Mouse (Mus musculus): ENCODE results near the gene Ccnh. TPM values are rescaled to one million over a fixed set of nuclear protein-coding genes. Genes with fewer than 3 reads are reported as not detected.
"Not testable (repeated sequence)": the region's sequence is repeated elsewhere in the genome, so short reads cannot be mapped to it uniquely, and the experiment has no call there.

The Ccnh gene
- polyA plus RNA-seq (2017; shearing (Covaris generic)), result 100 to 1,000 TPM; 109 to 138 (median 137) TPM

DNA sequence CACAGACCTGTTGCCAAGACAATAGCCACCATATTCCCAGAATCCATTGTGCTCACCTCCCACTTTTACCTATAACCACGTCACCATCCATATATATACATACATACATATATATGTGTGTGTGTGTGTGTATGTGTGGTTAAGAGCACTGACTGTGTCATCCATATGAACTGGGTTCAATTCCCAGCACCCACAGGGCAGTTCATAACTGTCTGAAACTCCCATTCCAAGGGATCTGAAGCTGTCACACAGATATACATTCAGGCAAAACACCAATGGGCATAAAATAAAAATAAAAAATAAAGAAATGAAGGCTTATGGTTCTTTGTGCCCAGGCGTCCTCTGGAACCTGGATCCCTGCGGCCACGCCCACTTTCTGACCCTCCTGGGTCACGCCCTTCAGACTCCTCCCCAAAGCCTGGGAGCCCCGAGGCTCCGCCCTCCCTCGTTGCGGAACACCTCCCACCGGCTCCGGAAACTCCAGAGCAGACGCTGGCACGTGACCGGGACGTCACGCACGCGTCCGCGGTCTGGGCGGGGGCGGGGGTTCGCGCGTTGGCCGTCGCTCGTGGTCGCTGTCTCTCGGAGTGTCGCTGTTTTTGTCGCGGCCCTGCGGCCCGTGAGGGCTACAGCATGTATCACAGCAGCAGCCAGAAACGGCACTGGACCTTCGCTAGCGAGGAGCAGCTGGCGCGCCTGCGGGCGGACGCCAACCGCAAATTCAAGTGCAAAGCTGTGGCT, at the start of gene Ccnh:
Gene Ccnh, plus strand, starts transcription at position 506 of the 741 bp plus-strand sequence.
- ATAC-seq, result peak; percentile 93

DNA sequence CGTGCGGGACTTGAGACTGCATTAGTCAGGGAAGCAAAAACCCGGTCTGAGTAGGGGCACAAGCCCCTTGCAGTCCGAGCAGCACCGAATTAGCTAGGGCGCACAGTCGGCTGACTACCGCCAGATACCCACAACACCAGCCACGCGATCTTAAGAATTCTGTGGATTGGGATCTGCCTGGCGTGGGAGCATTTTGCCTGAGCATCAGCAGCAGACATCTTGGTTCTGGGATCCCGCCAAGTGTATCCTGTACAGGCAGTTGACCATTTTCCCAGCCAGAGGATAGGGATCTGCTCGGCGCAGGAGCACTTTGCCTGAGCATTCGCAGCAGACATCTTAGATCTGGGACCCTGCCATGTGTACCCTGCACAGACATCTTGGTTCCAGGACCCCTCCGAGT, 45.8 kb upstream of the Ccnh start:
- not testable (repeated sequence) for ATAC-seq

DNA sequence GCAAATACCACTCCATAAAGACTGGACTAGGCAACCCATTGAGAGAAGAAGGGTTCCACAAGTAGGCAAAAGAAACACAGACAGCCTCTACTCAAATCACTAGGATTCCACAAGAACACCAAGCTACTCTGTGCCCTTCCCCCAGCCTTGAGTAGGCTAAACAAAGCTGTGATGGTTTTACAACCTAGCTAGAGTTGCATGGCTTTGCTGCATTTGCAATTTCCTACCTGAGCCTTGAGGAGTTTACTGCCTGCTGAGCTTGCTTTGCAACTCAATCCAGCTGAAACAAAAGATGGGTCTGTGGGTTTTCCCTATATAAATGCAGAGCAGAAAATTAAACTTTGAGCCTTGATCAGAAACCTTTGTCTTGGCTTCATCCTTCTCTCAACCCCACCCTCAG, 42.7 kb upstream of the Ccnh start:
- ATAC-seq, result no peak

DNA sequence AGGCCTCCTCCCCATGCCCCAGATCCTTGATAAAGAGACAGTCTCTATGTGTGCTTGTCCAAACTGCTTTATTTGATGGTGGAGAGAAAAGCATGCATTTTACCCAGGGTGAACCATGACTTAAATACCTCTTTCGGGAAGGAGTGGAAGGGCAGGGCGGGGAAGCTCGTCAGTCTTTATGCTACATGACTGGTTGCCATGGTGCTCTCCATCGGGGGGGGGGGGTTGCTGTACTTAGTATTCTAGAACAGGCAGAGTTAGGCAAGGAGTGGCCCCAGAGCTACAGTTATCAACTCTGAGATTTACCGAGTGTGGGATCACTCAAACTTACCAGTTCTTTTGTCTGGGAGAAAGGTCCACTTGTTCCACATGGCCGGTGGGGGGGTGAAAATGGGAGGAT, 34.5 kb upstream of the Ccnh start:
- no peak for ATAC-seq

DNA sequence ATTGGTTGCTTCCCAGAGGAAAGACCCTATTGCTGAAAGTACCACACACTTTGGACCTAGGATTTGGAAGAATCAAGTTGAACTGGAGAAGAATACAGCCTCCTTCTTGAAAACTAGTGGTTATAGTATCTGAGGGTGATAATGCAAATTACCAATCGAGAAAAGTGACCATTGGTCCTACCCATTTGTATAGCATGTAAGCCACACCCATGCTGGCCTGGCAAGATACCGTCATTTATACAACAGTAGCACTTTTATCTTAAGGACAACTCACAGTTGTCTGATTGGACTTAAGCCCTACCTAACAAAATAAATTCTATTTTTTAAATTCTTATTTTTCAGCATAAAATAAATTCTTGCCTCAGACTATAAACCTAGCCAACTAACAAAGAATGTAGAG, 29.2 kb upstream of the Ccnh start:
- no peak for ATAC-seq

DNA sequence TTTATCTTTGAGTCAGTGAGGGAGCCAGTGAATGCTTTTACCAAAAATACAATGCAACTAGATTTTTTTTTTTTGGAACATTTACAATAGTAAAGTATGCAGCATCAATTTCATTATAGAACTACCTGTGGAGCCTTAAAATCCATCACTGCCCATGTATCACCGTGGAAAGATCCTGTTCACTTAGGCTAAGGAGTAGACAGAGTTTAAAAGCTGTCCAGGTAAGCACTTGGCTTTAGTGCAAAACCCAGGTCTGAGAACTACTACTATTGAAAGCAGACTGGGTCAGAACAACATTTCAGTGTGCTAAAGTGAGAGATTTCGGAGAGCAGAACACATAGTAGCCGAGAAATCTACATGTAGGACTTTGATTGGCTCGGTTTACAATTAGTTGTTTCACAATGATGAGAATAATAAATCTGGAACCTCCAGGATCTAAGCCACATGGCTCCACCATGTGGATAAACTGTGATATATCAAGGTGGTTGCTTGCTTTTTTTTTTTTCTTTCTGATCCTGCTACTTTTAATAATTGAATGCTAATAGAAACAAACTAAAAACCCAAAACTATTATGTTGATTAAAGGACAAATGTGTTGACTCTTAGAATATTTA, 24.6 kb upstream of the Ccnh start:
- ATAC-seq, result no peak

DNA sequence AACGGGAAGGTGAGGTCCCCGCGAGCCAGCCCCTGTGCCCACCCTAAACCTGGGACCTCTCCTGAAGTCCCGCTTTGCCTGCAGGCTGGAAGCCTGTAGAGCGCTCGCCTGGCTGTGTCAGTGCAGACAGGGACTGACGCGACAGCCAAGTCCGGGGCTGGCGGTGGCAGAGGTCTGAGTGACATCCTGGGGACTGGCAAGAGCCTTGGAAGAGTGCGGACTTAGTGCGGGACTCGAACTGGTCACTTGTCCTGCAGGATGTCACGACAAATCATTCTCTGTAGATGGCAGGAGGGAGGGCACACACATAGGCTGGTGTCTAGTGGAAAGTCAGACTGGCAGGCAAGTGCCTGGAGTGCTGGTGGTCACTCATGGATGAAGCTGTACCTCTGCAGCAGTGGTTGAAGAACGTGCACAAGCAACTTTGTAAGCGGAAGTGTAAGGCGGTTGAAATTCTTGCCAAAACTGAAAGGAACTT, 475 bp downstream of the Ccnh start:
- peak; percentile 53 for ATAC-seq

DNA sequence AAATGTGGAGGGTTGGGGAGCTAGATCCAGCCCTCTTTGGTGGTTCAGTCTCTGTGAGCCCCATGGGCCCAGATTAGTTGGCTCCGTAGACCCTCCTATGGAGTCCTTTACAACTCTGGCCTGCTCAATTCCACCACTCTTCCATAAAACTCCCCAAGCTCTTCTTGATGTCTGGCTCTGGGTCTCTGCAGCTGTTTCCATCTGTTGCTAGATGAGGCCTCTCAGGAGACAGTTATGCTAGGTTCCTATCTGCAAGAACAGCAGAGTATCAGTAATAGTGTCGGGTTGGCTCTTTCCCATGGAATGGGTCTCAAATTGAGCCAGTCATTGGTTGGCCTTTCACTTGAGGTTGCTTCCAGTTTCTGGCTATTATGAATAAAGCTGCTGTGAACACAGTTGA, 2.0 kb downstream of the Ccnh start:
- no peak for ATAC-seq

DNA sequence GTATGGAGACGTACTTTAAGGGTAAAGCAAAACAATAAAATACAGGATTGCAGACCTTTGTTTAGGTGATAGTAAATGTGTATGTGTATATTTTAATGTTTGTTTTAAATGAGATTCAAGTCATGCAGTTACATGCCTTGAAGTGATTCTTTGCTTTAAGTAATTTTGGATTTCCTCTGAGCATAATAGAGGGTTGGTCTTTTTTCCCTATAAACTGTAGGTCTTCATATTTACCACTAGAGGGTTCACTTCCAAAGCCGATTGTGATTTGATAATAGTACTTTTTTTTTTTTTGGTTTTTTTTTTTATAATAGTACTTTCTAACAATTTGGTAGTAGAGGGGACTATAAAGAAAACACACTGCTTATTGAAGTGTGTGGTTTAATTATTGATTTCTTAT, 18.3 kb downstream of the Ccnh start:
- ATAC-seq, result peak; percentile 80

DNA sequence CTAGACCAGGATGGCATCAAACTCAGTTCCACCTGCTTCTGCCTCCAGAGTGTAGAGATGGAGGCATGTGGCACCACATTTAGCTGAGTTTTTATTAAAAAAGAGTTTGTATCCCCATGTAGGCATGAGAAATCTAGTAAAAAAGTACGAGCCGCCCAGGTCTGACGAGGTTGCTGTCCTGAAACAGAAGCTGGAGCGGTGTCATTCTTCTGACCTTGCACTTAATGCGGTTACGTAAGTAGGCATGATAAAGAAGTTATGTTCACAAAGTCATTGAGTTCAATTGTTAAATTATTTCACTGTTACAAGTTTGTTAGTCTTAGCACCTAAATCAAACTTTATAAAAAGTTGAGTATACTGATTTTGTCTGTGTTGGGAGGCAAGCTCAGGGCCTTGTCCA, 19.4 kb downstream of the Ccnh start:
- no peak for ATAC-seq

DNA sequence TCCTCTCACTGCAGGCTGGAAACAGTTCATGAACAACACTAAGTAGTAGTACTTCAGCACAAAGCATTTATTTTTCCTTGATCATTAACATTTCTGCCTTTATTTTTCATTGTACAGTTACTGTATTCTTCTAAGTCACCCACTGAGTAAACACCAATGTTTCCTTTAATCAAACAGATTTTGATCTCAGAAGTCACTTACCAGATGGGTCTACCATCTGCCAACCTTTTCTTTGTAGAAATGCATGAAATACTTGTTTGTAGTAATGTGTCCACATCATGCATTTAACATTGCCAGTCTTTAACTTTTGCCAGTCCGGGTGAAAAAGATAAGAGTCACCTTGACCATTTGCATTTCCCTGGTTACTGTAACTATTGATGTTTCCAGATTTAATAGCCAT, 21.1 kb downstream of the Ccnh start:
- no peak for ATAC-seq

DNA sequence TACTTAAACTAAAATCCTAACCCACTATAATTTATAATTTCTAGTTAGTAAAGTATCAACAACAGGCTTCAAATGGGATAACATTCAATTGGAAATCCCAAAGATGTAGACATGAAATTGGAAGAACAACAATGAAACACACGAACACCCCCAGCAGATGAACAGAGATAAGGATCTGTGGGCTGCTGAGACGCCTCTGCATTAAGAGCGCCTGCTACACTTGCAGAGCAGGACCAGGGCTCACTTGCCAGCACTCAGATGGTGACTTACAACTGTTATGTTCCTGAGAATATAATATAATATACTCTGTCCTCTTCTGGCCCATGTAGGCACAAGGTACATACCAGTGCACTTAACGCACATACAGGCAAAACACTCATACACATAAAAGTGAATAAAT, 29.4 kb downstream of the Ccnh start:
- ATAC-seq, result peak; percentile 30

DNA sequence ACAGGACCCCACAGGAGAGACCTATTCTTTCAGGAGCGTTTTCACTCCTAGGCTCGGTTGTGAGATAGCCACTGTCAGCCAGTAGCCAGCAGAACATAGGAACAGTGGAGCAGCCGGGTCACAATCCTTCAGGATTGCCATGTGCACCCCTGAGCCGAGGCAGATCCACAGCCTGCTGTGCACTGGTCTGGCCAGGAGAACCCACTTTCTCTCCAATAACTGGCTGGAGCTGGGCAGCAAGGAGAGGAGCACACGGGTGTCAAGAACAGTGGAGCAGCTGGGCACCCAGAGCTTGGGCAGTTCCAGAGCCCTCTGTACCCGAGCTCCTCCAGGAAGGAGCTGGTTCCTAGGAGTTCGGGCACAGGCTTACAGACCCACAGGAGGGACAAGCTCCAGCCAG, 49.6 kb downstream of the Ccnh start:
- ATAC-seq, result no peak

Other genes starting within 250 kb of the Ccnh start
- 100 to 1,000 TPM; 112 to 151 (median 145) TPM for gene Rasa1, start 99.7 kb downstream of the Ccnh start, polyA plus RNA-seq (2017; shearing (Covaris generic))